Mouse (Mus musculus) hindbrain, embryonic 10.5 days (tissue): ENCODE measurements at regions not wholly inside any gene's neighbourhood (a gene's known extent, or its start where the extent isn't known, plus 50 kb on each side); places are given as distances from the start of the nearest gene placed in this dataset.

ENCODE experiments used
- DNase-seq: peaks from one replicate; pipeline ENCODE4 v3.0.0-alpha.2; 2017; ENCODE audit warnings: low spot score
- H3K27ac ChIP-seq: fragments of 300-500 bp; sonication (generic); 2 replicates; pipeline ENCODE4 v1.5.1; 2016; ENCODE audit warnings: mild to moderate bottlenecking, moderate library complexity
- H3K27me3 ChIP-seq: fragments of 300-500 bp; sonication (generic); 2 replicates; pipeline ENCODE4 v1.6.1; 2016; ENCODE audit warnings: mild to moderate bottlenecking; ENCODE audit not compliant: poor library complexity, insufficient read depth, severe bottlenecking
- H3K36me3 ChIP-seq: fragments of 300-500 bp; sonication (generic); 2 replicates; pipeline ENCODE4 v1.6.1; 2016; ENCODE audit warnings: mild to moderate bottlenecking, moderate library complexity
- H3K4me1 ChIP-seq: fragments of 300-500 bp; sonication (generic); replicated peaks from 2 replicates; pipeline ENCODE4 v1.6.1; 2016; ENCODE audit warnings: mild to moderate bottlenecking
- H3K4me3 ChIP-seq: fragments of 300-500 bp; sonication (generic); 2 replicates; pipeline ENCODE4 v1.5.1; 2016; ENCODE audit warnings: mild to moderate bottlenecking, moderate library complexity
- H3K9me3 ChIP-seq: fragments of 300-500 bp; sonication (generic); 2 replicates; pipeline ENCODE4 v1.6.1; 2016; ENCODE audit warnings: mild to moderate bottlenecking, moderate library complexity
- WGBS: fragments of 180-500 bp; shearing (Covaris S2); methylation state at CpG from one replicate; pipeline ENCODE4 v1.1.7; 2016; 5-methylcytosine and 5-hydroxymethylcytosine counted together

DNA sequence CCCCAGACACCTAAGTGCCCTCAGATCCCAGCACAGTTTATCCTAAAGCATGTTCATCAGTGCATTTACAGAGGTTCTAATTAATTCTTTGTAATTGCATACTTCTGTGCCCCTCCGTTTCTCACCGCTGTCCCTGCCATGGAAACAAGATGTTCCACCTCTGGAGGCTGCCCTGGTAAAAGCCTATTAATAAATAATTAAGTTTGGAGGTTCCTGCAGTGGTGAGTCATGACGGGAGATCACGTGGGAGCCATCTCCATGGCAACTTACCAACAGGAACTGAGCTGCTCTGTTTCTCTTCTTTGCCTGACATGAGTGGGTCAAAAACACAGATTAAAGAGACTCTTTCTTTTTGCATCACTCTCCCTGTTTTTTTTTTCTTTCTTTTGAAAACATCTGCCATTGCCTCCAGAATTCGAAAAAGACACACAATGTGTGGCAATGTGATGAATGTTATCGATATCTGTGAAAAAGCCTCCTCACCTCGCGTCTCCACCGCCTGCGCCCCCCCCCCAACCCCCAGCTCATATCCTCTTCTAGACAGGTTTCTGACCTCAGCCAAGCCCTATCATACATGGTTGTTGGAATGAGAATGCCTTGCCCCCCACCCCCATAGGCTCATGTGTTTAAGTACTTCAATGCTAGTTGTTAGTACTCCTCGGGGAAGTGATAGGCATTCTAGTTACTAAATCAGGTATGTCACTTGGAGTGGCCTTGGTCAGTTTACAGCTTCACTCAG, 965.9 kb downstream of the Ntrk3 start:
- no peak overlapping the region for H3K27ac ChIP-seq
- 57% methylated on average over 11 of the region's 11 CpGs for WGBS
- H3K4me1 ChIP-seq = peaks cover 10% of the 10 kb centered on the region
- no peaks in the 10 kb centered on the region for H3K9me3 ChIP-seq
- H3K36me3 ChIP-seq = no peaks in the 10 kb centered on the region
- no peak overlapping the region for H3K4me3 ChIP-seq
- no peaks in the 10 kb centered on the region for H3K27me3 ChIP-seq
- peak; percentile 38 for DNase-seq

DNA sequence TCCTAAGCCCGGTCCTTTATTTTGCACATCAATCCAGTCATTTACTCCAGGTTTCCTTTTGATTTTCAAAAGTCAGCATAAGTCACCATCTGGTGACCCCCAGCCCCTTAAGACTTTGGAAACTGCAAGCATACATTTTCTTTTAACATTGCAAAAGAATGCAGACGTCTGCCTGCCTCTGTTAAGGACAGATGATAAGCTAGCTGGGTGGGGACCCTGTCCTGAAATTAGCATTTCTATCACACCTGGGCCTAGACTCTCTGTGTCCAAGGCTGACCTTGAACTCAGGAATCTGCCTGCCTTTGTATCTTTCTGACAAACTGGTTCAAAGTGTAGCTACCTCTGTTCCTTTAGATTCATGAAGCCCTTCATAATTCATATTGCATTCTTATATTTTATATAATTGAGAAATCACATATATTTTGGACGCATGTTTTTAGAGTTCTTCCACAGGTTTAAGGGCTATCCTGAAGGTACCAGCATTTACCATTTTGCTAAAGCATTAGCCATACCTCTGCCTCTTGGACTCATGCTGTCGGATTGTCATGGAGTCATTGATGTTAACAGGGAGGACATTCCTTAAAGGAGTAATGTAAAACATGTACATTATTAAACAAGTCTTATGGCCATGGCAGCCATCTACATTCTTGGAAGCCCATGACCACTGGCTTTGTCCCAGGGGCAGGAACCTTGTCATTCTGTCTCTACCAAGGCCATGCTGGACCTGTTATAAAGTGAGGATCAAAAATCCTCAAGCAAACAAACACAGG, 998.6 kb downstream of the Ntrk3 start:
- no peak for DNase-seq
- no peaks in the 10 kb centered on the region for H3K4me1 ChIP-seq
- no peaks in the 10 kb centered on the region for H3K27me3 ChIP-seq
- no peaks in the 10 kb centered on the region for H3K36me3 ChIP-seq
- WGBS = 74% methylated on average over 4 of the region's 4 CpGs
- H3K4me3 ChIP-seq = no peak overlapping the region
- H3K9me3 ChIP-seq = no peaks in the 10 kb centered on the region
- H3K27ac ChIP-seq = no peak overlapping the region
